Mouse (Mus musculus) midbrain, embryonic 12.5 days (tissue): ENCODE measurements around the gene Olfr13. TPM values are rescaled to one million over a fixed set of nuclear protein-coding genes. Genes with fewer than 3 reads are reported as not detected.
"Not testable (repeated sequence)": the region's sequence is repeated elsewhere in the genome, so short reads cannot be mapped to it uniquely, and the experiment has no call there.

ENCODE experiments used
- ATAC-seq: fragments of 200-750 bp; cut with Nextera tagmentation; 2 replicates; pipeline ENCODE4 v1.8.0; 2017; ENCODE audit warnings: low read depth, moderate TSS enrichment, moderate library complexity; ENCODE audit not compliant: low FRiP score
- H3K27ac ChIP-seq: fragments of 300-500 bp; sonication (generic); replicated peaks from 2 replicates; pipeline ENCODE4 v1.5.1; 2016; ENCODE audit warnings: mild to moderate bottlenecking
- H3K27me3 ChIP-seq: fragments of 300-500 bp; sonication (generic); 2 replicates; pipeline ENCODE4 v1.6.1; 2016; ENCODE audit warnings: mild to moderate bottlenecking
- H3K36me3 ChIP-seq: fragments of 300-500 bp; sonication (generic); 2 replicates; pipeline ENCODE4 v1.6.1; 2016
- H3K4me1 ChIP-seq: fragments of 300-500 bp; sonication (generic); 2 replicates; pipeline ENCODE4 v1.6.1; 2016
- H3K4me2 ChIP-seq: fragments of 300-500 bp; sonication (generic); replicated peaks from 2 replicates; pipeline ENCODE4 v1.6.1; 2016; ENCODE audit warnings: mild to moderate bottlenecking, moderate library complexity
- H3K4me3 ChIP-seq: fragments of 300-500 bp; sonication (generic); 2 replicates; pipeline ENCODE4 v1.5.1; 2016; ENCODE audit warnings: mild to moderate bottlenecking
- H3K9ac ChIP-seq: fragments of 300-500 bp; sonication (generic); replicated peaks from 2 replicates; pipeline ENCODE4 v1.6.1; 2016; ENCODE audit warnings: mild to moderate bottlenecking, moderate library complexity
- H3K9me3 ChIP-seq: fragments of 300-500 bp; sonication (generic); 2 replicates; pipeline ENCODE4 v1.6.1; 2016; ENCODE audit warnings: mild to moderate bottlenecking
- WGBS: fragments of 180-500 bp; shearing (Covaris S2); methylation state at CpG from one replicate; pipeline ENCODE4 v1.1.7; 2016; 5-methylcytosine and 5-hydroxymethylcytosine counted together
- polyA plus RNA-seq: library from polyadenylated mRNA; unstranded; fragments of >200 nt; fragmentation: Nextera tagmentation; extraction: Ambion mirVana; gene quantifications from 2 replicates; pipeline ENCODE4 v1.2.1, GENCODE M21; 2016

Gene Olfr13
- polyA plus RNA-seq = not detected in 2 replicates

GRCm38 (mm10) chr6:43171840-43172239, at the start of gene Olfr13:
Gene Olfr13 (plus strand): TSS chr6:43172140.
- Histone ChIP-seq H3K36me3 (no peaks in the 10 kb centered on the region), H3K4me1 (no peaks in the 10 kb centered on the region), H3K9ac (no peak within 1 kb of the TSS), H3K27ac (no peak within 1 kb of the TSS), H3K27me3 (no peaks in the 10 kb centered on the region), H3K9me3 (no peaks in the 10 kb centered on the region), H3K4me3 (no peak within 1 kb of the TSS), H3K4me2 (no peak within 1 kb of the TSS)
- ATAC-seq = no peak
- WGBS = 85% methylated on average over 4 of the region's 4 CpGs

DNA sequence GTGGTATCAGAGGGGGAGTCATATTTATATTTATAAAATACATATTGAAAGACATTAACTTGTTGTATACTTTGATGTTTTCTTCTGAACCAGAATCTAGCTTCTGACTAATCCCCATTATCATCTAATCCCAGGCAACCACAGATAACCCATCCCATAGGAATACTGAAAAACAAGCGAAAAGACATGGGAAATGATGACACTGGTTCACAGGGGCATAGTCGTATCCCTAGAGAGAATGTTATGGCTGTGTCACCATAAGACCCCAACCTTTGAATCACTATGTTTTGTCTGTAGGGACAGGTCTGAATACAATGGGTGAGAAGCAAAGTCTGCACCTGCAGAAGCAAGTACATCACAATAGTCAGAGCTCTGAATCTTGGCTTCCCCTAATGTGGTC, 25.7 kb upstream of the Olfr13 start, which contains the start of gene Olfr237-ps1:
Gene Olfr237-ps1 (plus strand): TSS at position 301 of the 400 bp plus-strand sequence.
- ATAC-seq, H3K4me3 ChIP-seq, H3K9me3 ChIP-seq, H3K4me2 ChIP-seq, H3K27me3 ChIP-seq, H3K4me1 ChIP-seq, H3K9ac ChIP-seq, H3K36me3 ChIP-seq, H3K27ac ChIP-seq: not testable (repeated sequence)
- 81% methylated on average over 2 of the region's 2 CpGs for WGBS

DNA sequence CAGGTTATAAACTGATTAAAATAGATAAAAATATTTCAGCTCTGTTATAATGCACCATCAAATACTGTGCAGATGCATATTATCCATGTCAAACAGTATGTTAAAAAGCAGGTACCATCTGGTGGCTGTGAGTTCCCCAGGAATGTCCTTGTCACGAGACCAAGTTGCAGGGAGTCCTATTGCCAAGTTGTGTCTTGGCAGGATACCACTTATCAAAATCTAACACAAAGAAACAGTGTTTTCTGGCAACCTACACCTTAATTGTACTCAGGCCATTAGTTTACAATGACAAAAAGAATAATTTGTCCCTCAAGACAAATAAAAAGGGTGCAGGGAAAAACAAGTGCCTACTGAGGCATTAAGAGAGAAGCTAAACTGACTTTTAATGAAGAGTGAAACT, 12.4 kb upstream of the Olfr13 start:
- no peak for ATAC-seq
- Histone ChIP-seq H3K9ac (no peak overlapping the region), H3K4me1 (no peaks in the 10 kb centered on the region), H3K27ac (no peak overlapping the region), H3K9me3 (no peaks in the 10 kb centered on the region), H3K4me2 (no peak overlapping the region), H3K4me3 (no peak overlapping the region), H3K27me3 (no peaks in the 10 kb centered on the region), H3K36me3 (no peaks in the 10 kb centered on the region)
- 72% methylated on average over 1 of the region's 1 CpGs for WGBS

- Histone ChIP-seq H3K36me3 (no peaks in the 10 kb centered on the region), H3K27me3 (no peaks in the 10 kb centered on the region), H3K9me3 (no peaks in the 10 kb centered on the region), H3K27ac (no peak within 1 kb of the TSS), H3K4me1 (no peaks in the 10 kb centered on the region), H3K9ac (no peak within 1 kb of the TSS), H3K4me3 (no peak within 1 kb of the TSS), H3K4me2 (no peak within 1 kb of the TSS)
- WGBS = 78% methylated on average over 3 of the region's 3 CpGs
- no peak for ATAC-seq
Measured at GRCm38 (mm10) chr6:43162982-43163381, 9.0 kb upstream of the Olfr13 start, which contains the start of gene Olfr437. Gene Olfr437 (plus strand): TSS chr6:43163282.

- Histone ChIP-seq H3K4me1 (no peaks in the 10 kb centered on the region), H3K9ac (no peak overlapping the region)
- whole genome bisulfite sequencing = 97% methylated on average over 4 of the region's 4 CpGs
Measured at GRCm38 (mm10) chr6:43167246-43167645, 4.7 kb upstream of the Olfr13 start.

GRCm38 (mm10) chr6:43178129-43178528, 6.2 kb downstream of the Olfr13 start:
- ATAC-seq = no peak
- WGBS = 61% methylated on average over 1 of the region's 1 CpGs

More at GRCm38 (mm10) chr6:43167246-43167645, 4.7 kb upstream of the Olfr13 start:
- H3K9me3 ChIP-seq = no peaks in the 10 kb centered on the region
- H3K27me3 ChIP-seq = no peaks in the 10 kb centered on the region
- no peak overlapping the region for H3K27ac ChIP-seq
- no peak overlapping the region for H3K4me3 ChIP-seq
- no peaks in the 10 kb centered on the region for H3K36me3 ChIP-seq
- no peak overlapping the region for H3K4me2 ChIP-seq
- ATAC-seq = no peak

DNA sequence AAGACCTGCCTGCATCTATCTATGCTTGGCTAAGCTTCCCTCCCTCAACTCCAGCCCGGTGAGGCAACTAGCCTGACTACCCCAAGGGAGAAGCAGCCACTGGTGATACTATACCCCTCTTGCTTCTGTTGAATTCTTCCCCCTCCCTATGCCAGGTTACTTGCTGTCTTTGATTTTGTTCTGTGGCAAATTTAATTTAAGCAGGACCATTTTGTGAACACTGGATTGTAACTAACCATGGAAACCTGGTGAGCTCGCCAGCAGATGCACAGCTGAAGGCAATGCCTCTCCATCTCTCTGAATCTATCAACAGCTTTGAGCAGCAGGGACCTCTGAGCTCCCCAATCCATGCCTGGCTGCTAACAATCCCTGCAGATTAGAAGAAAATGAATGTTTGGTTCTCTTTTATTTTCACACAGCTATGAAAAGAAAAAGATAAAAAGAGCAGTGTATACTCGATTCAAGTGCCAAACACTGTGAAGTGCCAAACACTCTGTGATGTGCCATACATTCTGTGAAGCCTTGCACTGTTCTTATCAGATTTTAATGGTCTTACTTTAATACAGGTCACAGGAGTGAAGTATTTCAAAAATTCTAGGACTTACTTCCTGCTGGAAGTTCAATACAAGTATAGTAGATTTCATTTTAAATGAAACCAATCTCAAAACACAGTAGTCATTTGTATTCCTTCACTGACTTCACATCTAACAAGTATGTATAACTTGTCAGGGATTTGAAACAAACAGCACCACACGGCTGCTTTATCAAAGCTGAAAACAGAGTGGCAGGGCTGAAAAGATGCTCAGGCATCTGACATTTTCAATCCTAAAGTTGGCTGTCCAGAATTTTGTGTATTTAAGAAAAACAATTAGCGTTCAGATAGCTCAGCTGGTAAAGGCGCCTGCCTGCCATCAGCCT, 6.9 kb downstream of the Olfr13 start:
- Histone ChIP-seq H3K9ac (no peak overlapping the region), H3K27ac (no peak overlapping the region), H3K36me3 (no peaks in the 10 kb centered on the region), H3K27me3 (no peaks in the 10 kb centered on the region), H3K4me3 (no peak overlapping the region), H3K4me2 (no peak overlapping the region), H3K4me1 (no peaks in the 10 kb centered on the region), H3K9me3 (no peaks in the 10 kb centered on the region)
- 58% methylated on average over 6 of the region's 6 CpGs for WGBS
- ATAC-seq = peak; percentile 60

More at GRCm38 (mm10) chr6:43178129-43178528, 6.2 kb downstream of the Olfr13 start:
- Histone ChIP-seq H3K9me3 (no peaks in the 10 kb centered on the region), H3K4me3 (no peak overlapping the region), H3K9ac (no peak overlapping the region), H3K27ac (no peak overlapping the region), H3K36me3 (no peaks in the 10 kb centered on the region), H3K4me1 (no peaks in the 10 kb centered on the region), H3K27me3 (no peaks in the 10 kb centered on the region), H3K4me2 (no peak overlapping the region)

DNA sequence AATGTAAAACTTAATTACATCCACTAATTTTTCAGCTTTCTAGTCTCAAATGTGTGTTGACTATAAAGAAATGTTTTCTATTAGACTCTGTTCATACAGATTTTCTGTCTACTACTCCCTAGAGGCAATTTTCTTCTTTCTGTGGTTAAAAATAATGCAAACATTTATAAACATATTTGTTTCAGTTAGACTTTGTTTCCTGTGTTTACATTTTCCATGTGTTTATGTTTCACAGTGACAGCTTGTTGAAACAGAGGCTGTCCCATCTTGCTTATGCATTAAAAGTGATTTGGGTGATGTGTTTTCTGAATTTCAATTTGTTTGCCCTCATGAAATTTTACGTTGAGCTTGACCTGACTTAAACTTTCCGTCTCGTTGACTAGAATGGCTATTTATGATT, 19.0 kb downstream of the Olfr13 start:
- 86% methylated on average over 3 of the region's 3 CpGs for WGBS
- ATAC-seq = no peak
- H3K9me3 ChIP-seq = no peaks in the 10 kb centered on the region

DNA sequence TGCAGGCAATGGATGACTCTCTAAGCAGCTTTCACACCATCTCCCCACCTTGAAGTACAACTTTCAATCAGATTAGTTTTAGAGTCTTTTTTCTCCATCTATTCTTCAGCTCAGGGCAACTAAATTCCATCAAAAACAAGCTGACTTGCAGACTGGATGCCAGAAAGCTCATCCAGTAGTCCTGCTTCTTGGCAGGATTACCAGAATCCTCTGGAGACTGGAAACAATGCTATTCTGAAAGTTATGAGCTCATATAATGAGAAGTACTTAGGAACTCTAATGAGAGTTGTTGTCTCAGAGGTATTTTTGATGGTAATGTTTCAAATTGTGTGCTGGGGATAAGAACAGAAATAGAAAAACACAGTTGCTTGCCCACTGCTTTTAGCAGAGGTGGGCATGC, 24.8 kb downstream of the Olfr13 start, which contains the start of gene Olfr435:
Gene Olfr435 (plus strand): TSS at position 366 of the 400 bp plus-strand sequence.
- H3K36me3 ChIP-seq = no peaks in the 10 kb centered on the region
- H3K27ac ChIP-seq = no peak within 1 kb of the TSS
- no peak for ATAC-seq
- no peaks in the 10 kb centered on the region for H3K4me1 ChIP-seq
- no peak within 1 kb of the TSS for H3K9ac ChIP-seq
- no peaks in the 10 kb centered on the region for H3K27me3 ChIP-seq
- H3K9me3 ChIP-seq = no peaks in the 10 kb centered on the region
- H3K4me3 ChIP-seq = no peak within 1 kb of the TSS
- no peak within 1 kb of the TSS for H3K4me2 ChIP-seq

More for the DNA sequence above, 19.0 kb downstream of the Olfr13 start:
- Histone ChIP-seq H3K27me3 (no peaks in the 10 kb centered on the region), H3K27ac (no peak overlapping the region), H3K9ac (no peak overlapping the region), H3K4me2 (no peak overlapping the region), H3K4me3 (no peak overlapping the region), H3K36me3 (no peaks in the 10 kb centered on the region), H3K4me1 (no peaks in the 10 kb centered on the region)

DNA sequence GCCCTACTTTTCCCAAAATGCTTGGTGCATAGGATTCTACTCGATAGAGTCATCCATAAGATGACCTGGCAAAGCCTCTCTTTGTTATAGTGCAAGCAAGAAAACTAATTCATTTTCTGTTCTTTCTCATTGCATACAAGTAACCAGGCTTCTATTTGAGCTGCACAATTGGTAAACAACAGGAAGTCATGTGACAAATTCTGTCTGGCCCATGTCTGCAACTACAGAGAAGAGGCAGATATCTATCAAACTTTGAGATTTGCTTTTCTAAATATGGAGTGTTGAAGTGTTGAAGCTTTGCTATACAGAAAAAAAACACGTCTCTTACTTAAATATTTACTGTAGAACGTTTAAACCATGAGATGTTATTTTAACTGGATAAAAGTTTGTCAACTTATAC, 26.2 kb downstream of the Olfr13 start:
- no peak overlapping the region for H3K9ac ChIP-seq
- H3K4me3 ChIP-seq = no peak overlapping the region
- H3K4me2 ChIP-seq = no peak overlapping the region
- no peak for ATAC-seq
- H3K27me3 ChIP-seq = no peaks in the 10 kb centered on the region
- no peaks in the 10 kb centered on the region for H3K36me3 ChIP-seq
- 84% methylated on average over 3 of the region's 3 CpGs for WGBS
- H3K4me1 ChIP-seq = no peaks in the 10 kb centered on the region
- H3K27ac ChIP-seq = no peak overlapping the region
- H3K9me3 ChIP-seq = no peaks in the 10 kb centered on the region

DNA sequence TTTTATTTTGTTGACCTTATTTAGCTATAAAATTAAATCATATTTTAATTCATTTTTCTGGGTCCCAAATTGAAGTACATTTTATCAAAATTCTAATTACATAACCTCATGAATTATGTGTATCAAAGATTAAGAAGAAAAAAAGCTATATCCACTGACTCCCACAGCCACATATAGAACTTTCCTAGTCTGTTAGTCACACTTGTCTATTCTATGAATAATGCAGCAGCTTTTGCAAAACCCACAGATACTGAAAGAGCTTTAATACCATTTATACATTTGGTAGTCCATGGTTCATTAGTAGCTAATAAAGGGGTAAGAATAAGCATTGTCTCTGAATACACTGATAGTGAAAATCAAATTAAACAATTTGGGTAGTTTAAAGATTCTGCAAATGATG, 30.8 kb downstream of the Olfr13 start:
- Histone ChIP-seq H3K9ac (no peak overlapping the region), H3K27ac (no peak overlapping the region), H3K36me3 (no peaks in the 10 kb centered on the region), H3K4me1 (no peaks in the 10 kb centered on the region), H3K4me3 (no peak overlapping the region), H3K9me3 (no peaks in the 10 kb centered on the region), H3K4me2 (no peak overlapping the region), H3K27me3 (no peaks in the 10 kb centered on the region)
- no peak for ATAC-seq

- Histone ChIP-seq H3K27ac (no peak overlapping the region), H3K9ac (no peak overlapping the region), H3K27me3 (no peaks in the 10 kb centered on the region), H3K4me2 (no peak overlapping the region), H3K9me3 (no peaks in the 10 kb centered on the region), H3K36me3 (no peaks in the 10 kb centered on the region), H3K4me3 (no peak overlapping the region), H3K4me1 (no peaks in the 10 kb centered on the region)
- WGBS = 47% methylated on average over 2 of the region's 2 CpGs
- no peak for ATAC-seq
Measured at GRCm38 (mm10) chr6:43205355-43205754, 33.4 kb downstream of the Olfr13 start.
